Mouse (Mus musculus): ENCODE results near the gene Senp3.
"Not testable (repeated sequence)": the region's sequence is repeated elsewhere in the genome, so short reads cannot be mapped to it uniquely, and the experiment has no call there.

Gene Senp3

DNA sequence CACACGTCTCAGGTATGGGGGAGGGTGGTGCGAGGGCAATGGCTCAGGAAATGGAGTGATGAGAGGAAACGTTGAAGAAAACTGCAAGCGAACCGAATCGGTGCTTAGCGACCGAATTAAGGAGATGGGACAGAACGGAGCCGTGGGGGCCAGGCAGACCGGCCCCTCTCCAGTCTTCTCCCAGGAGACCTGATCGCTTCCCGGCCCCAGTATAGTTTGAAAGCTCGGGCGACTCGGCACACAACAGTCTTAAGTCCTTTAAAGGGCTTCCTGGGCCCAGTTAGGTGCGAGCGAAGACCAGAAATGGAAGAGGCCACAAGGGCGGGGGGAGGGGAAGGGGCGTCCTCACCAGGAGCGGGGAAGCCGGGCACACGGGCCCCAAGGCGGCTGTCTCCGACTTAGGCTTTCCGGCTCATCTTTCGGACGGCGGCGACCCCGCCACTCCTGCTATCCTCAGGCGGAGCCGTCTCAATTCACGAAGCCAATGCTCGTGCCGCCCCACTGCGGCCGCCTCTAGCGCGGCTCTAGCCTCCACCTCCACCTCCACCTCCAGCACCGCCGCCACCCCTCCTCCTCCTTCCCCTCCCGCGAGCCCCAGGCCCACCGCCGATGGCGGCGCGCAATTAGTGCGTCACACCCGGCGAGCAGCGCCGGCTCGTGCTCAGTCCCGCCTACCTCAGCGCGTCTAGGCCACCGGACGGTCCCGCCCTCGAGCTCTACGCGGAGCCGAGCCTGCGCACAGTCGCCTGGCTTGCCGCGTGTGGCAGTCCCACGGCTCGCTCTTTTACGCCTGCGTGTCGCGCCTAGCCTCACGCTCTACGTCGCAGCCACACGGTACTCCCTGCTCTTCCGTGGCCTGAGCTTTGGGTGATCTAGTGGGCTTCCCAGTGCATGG is at the start of gene Senp3:
Gene Senp3 (minus strand): TSS at position 771 of the 895 bp plus-strand sequence.
- peak; percentile 96 to 97 for DNase-seq (ENCODE audit: low spot score in 2 of 2)

- not testable (repeated sequence) for DNase-seq (ENCODE audit: low spot score in 2 of 2)
Measured at GRCm38 (mm10) chr11:69731408-69731807, 49.5 kb upstream of the Senp3 start.

DNA sequence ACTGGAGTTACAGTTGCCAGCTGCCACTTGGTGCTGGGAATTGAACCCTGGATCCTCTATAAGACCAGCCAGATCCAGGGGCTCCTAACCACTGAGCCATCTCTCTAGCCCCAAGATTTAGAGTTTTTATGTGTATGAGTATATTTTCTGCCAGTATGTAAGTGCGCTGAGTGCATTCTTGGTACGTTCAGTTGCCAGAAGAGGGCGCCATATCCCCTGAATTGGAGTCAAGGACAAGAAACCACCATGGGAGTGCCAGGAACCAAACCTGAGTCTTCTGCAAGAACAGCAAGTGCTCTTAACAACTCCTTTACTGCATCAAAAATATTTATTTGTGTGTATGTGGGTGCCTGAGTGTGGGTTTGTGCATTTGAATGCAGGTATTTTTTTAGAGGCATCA is 47.2 kb upstream of the Senp3 start:
- DNase-seq (ENCODE audit: low spot score in 2 of 2): peak in 1 of 2 experiments; percentile 40

DNA sequence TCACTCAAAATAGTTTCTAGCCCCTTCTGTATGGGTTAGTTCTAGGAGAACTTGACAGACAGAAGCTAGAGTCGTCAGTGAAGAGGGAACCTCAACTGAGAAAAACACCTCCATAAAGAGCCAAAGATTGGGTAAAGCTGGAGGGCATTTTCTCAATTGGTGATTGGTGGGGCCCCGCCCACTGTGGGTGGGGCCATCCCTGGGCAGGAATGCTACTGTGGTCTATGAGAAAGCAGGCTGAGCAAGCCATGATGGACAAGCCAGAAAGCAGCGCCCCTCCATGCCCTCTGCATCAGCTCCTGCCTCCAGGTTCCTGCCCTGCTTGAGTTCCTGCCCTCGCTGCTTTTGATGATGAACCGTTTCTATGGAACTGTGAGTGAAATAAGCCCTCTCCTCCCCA is 44.1 kb upstream of the Senp3 start:
- no peak for DNase-seq (ENCODE audit: low spot score in 2 of 2)

DNA sequence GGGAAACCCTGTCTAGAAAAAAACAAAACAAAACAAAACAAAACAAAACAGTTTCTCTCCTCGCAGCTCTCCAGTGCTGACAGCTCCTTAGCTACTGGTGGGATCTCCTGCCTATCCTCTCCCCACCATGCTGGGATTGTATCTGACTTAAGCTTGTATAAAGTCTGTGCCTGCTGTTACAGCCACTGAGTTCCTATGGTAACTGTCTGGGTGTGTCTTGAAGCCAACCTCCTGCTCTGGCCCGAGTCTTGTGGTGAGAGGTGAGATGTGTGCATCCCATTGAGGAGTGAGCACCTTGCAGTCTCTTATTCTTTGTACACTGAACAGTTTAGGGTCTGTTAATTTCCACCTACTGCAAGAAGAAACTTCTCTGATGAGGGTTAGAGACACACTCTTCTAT is 41.2 kb upstream of the Senp3 start:
- DNase-seq (ENCODE audit: low spot score in 2 of 2): no peak

DNA sequence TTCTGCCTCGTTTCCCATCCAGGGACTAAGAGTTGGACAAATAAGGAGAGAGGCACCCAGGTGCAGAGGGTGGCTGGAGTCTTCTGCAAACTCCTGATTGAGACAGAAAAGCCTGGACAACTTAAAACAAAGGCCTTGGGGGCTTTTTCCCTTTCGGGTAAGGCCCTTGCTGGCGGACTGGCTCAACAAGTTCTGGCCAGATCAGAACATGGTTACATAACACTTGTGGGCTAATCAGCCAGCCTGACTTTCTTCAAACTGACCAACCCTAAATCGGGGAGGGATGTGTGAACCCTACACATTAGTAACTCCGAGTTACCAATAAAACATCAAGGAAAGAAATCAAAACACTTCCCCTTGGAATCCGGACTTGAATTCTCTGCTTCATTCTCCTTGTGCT is 39.0 kb upstream of the Senp3 start:
- no peak for DNase-seq (ENCODE audit: low spot score in 2 of 2)

GRCm38 (mm10) chr11:69719423-69719822 is 37.5 kb upstream of the Senp3 start:
- no peak for DNase-seq (ENCODE audit: low spot score in 2 of 2)

DNA sequence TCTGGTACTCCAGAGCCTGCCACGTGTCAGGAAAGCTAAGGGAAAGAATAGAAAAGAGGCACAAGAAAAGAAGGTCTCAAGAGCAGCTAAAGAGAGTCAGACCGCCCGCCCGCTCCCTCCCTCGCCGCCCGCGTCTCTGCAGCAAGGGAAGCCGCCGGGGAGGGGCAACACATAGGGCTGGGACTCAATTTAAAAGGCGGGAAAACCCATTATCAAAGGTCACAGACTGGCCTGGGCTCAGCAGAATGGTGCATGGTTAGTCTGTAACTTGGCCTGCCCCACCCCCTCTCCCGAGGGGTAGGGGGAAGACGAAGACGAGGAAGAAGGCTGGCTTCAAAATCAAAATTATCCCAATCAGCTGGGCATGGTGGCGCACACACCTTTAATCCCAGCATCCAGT is 36.8 kb upstream of the Senp3 start:
- no peak for DNase-seq (ENCODE audit: low spot score in 2 of 2)

GRCm38 (mm10) chr11:69716953-69717352 is 35.1 kb upstream of the Senp3 start:
- DNase-seq (ENCODE audit: low spot score in 2 of 2): no peak

DNA sequence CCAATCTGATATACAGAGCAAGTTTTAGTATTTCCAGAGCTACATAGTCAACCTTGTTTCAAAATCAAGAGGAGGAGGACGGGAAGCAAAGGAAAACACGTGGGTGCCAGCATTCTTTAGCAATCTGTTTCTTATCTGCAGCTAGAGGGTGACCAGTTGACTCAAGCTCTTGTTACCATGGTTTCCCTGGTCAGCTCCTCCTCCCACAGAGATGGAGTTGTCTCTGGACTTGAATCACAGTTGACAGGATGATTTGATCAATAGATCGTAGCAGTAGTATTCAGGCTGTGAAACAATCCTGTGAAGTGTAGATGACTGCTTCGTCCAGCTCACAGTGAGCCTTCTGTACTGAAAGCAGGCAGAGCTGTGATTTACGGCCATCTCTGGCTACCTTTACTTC is 34.0 kb upstream of the Senp3 start:
- DNase-seq (ENCODE audit: low spot score in 2 of 2): peak in 1 of 2 experiments; percentile 51

- no peak for DNase-seq (ENCODE audit: low spot score in 2 of 2)
Measured at GRCm38 (mm10) chr11:69715482-69715881, 33.6 kb upstream of the Senp3 start.

GRCm38 (mm10) chr11:69714636-69715329 is 32.9 kb upstream of the Senp3 start:
- no peak for DNase-seq (ENCODE audit: low spot score in 2 of 2)

GRCm38 (mm10) chr11:69712954-69713672 is 31.2 kb upstream of the Senp3 start:
- DNase-seq (ENCODE audit: low spot score in 2 of 2): no peak

- no peak for DNase-seq (ENCODE audit: low spot score in 2 of 2)
Measured at GRCm38 (mm10) chr11:69711082-69711481, 29.2 kb upstream of the Senp3 start.

GRCm38 (mm10) chr11:69710470-69710869 is 28.6 kb upstream of the Senp3 start:
- no peak for DNase-seq (ENCODE audit: low spot score in 2 of 2)

DNA sequence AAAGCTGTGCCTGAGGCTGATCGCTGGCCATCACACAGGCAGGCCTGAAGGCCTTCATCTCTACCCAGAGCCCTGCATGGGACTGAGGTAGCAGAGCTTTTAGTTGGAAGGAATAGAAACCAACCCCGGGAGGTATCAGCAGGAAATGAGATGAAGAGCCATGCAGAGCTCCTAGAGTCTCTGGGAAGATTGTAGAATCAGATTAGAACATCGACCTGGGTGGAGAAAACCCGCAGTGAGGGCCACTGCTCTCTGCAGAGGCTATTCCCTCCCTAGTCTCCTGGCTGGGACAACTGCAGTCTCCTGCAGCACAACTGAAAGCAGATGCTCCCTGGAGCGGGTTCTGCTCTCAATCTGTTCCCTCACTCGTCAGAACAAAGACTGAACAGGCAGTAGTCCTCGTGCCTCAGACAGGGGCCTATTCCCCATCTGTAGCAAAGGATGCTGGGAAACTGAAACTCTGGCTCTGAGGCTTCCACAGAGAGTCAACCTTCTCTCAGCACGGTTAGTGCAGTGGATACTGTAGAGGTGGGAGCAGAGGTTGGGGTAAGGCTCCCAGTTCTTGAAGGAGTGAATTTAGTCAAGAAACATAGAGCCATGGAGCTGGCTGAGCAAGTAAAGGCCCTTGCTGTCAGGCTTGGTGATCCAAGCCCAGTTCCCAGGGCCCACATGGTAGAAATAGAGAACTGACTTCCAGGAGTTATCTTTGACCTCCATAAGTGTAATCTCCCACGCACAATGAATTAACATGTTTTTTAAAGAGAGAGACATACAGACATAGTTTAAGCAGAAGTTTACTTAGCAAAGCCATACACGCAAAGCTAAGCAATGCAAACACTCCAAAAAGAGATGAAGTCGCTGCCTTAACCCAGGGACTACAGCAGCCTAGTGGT is 27.9 kb upstream of the Senp3 start:
- DNase-seq (ENCODE audit: low spot score in 2 of 2): no peak

DNA sequence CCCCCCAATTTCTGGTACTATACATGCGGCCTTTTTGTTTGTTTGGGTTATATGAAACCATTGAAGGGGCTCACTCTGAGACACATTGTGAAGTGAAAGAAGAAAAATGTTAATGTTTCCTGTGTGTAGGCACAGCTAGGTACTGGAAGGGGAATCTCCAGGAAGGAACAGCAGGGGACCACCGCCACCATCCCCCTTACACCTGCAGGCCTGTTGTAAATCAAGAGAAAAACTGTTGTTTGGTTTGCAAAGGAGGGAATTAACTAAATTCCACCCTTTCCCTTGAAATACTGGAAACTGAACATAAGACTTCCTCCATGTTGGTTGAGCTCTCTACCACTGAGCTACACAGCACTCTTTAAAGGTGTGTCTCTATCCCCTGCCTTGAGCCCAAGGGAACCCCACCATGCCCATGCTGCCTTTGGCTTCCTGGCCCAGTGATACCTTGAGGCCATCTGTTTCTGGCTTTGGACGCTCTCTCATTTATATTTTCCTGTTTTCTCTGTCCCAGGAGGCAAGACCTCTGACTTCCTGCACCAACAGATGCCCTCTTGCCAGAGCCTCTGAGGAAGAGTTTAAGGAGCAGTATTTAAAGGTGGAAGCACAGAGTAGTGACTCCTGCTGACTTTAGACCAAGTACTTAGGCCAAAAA is 26.9 kb upstream of the Senp3 start:
- no peak for DNase-seq (ENCODE audit: low spot score in 2 of 2)

DNA sequence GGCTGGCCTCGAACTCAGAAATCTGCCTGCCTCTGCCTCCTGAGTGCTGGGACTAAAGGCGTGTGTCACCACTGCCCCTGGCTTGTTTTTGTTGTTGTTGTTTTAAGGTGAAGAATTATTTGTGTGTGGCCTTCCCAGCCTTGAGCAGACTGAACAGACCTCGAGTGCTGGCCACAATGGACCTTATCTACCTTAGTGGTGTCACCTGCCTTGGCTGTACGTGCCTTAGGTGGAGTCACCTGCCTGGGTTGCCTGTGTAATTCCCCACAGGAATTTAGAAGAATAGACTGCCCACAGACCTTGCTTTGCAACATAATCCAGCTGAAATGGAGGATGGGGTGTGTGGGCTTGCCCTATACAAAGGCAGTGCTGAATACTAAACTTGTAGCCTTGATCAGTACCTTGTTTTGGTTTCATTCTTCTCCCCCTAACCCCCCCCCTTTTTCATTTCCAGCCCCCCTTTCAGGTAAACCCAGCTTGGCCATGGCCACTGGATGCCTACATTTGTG is 26.0 kb upstream of the Senp3 start:
- DNase-seq (ENCODE audit: low spot score in 2 of 2): no peak

DNA sequence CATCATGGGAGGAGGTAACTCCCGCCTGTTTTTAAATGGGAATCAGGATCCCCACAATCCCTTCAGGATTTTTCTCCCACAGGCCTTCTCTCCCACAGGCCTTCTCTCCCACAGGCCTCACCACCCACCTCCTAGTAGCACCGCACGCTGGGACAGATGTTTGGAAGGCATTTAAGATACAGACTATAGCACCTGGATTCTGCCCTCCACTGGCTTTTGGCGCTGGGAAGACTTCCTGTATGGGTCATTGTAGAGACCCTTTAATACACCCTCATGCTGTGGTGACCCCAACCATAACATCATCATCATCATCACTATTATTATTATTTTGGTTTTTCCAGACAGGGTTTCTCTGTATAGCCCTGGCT is 25.6 kb upstream of the Senp3 start:
- DNase-seq (ENCODE audit: low spot score in 2 of 2): no peak

DNA sequence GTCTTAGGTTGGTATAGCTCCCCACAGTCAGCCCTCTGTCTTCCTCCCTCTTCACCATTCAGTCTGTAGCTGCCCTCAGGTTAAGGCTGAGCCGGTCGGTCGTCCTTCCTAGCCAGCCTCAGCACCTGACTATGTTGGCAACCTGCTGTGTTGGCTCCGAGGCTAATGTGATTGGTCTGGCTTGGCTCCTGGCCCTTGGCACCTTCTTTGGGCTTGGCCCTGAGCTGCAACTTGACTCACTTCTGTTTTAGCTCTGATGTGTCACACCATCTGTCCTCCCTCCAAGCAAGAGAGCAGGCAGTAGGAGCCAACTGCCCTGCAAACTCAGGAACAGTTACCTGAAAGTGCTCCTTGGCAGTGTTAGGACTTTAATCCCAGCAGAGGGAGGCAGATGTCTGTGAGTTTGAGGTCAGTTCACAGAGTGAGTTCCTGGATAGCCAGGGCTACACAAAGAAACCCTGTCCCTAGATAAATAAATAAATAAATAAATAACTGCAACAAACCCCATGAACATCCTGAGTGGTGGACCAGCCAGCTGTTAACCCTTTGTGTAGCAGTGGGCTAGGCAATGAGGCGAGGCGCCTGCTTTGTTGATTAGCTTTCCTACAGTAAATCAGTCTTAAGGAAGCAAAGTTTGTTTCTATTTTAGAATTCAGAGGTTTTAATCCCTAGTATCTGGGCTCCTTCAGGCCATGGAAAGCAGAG is 25.0 kb upstream of the Senp3 start:
- DNase-seq (ENCODE audit: low spot score in 2 of 2): peak; percentile 80 to 84
